Mouse (Mus musculus) ZHBTc4 (cell line): ENCODE results near the gene Hoxd8.
A peak's percentile ranks its signal among the peaks of the same experiment; 100 is the strongest.

Experiments
- DNase-seq: peaks from one replicate; pipeline ENCODE4 v3.0.0-alpha.2; 2011; ENCODE audit warnings: low read depth, low spot score

Hoxd8 gene

GRCm38 (mm10) chr2:74713239-74714150 lies 9.1 kb downstream of the Hoxd8 start:
- DNase-seq, result no peak

- no peak for DNase-seq
Measured at GRCm38 (mm10) chr2:74714156-74714789, 9.9 kb downstream of the Hoxd8 start.

GRCm38 (mm10) chr2:74714881-74715280 lies 10.5 kb downstream of the Hoxd8 start:
- DNase-seq, result no peak

GRCm38 (mm10) chr2:74715504-74716241 lies 11.3 kb downstream of the Hoxd8 start:
- peak; percentile 94 for DNase-seq

- no peak for DNase-seq
Measured at GRCm38 (mm10) chr2:74720384-74720783, 16.0 kb downstream of the Hoxd8 start.

GRCm38 (mm10) chr2:74720955-74721491 lies 16.6 kb downstream of the Hoxd8 start:
- no peak for DNase-seq

- no peak for DNase-seq
Measured at GRCm38 (mm10) chr2:74721882-74722281, 17.5 kb downstream of the Hoxd8 start.

GRCm38 (mm10) chr2:74722949-74723348 lies 18.5 kb downstream of the Hoxd8 start:
- no peak for DNase-seq

- no peak for DNase-seq
Measured at GRCm38 (mm10) chr2:74724244-74725015, 20.0 kb downstream of the Hoxd8 start.

GRCm38 (mm10) chr2:74725171-74725570 lies 20.8 kb downstream of the Hoxd8 start:
- no peak for DNase-seq

GRCm38 (mm10) chr2:74726551-74726950 lies 22.1 kb downstream of the Hoxd8 start, which contains the start of gene Gm28230:
Gene Gm28230 (plus strand): TSS chr2:74726728.
- DNase-seq, result no peak

GRCm38 (mm10) chr2:74726973-74727639 lies 22.7 kb downstream of the Hoxd8 start:
- DNase-seq, result no peak

- no peak for DNase-seq
Measured at GRCm38 (mm10) chr2:74727640-74728302, 23.4 kb downstream of the Hoxd8 start.

- DNase-seq, result no peak
Measured at GRCm38 (mm10) chr2:74728303-74728680, 23.9 kb downstream of the Hoxd8 start.

- no peak for DNase-seq
Measured at GRCm38 (mm10) chr2:74730331-74730730, 25.9 kb downstream of the Hoxd8 start.

- no peak for DNase-seq
Measured at GRCm38 (mm10) chr2:74731055-74731454, 26.6 kb downstream of the Hoxd8 start.

- no peak for DNase-seq
Measured at GRCm38 (mm10) chr2:74731799-74732512, 27.5 kb downstream of the Hoxd8 start.

- no peak for DNase-seq
Measured at GRCm38 (mm10) chr2:74732513-74733316, 28.3 kb downstream of the Hoxd8 start.

- DNase-seq, result no peak
Measured at GRCm38 (mm10) chr2:74733317-74733661, 28.9 kb downstream of the Hoxd8 start.
